Mouse (Mus musculus): ENCODE measurements around the gene Tent4a. TPM values are rescaled to one million over a fixed set of nuclear protein-coding genes. Genes with fewer than 3 reads are reported as not detected.

Gene Tent4a
- polyA plus RNA-seq, 1 experiment from 2014 or later, result 27.7 TPM

DNA sequence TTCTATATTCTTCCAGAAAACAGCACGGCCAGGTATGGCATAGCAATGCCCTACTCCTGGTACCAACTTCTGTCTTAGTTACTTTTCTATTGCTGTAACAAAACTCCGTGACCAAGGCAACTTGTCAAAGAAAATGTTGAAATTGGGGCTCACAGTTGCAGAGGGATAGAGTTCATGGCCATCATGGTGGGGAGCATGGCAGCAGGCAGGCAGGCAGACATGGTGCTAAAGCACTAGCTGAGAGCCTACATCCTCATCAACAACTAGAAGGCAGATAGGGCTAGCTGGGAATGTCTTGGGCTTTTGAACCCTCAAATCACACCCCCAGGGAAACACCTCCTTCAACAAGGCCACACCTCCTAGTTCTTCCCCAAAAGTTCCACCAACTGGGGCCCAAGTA lies 16.4 kb upstream of the Tent4a start:
- DNase-seq (ENCODE audit: low read depth, low spot score) (no peak), ATAC-seq (no peak)
- TF ChIP-seq CTCF (IDR thresholded peaks at IDR 0.05), result no peak
- ChIA-PET POLR2A (no interaction called here), CTCF (no interaction called here)
- in situ Hi-C loops (cut with MboI; ENCODE audit: low pct_unique_long_range_greater_than_20kb), result loop anchor here (5.0 kb wide), 2 partner anchors 61 to 106 kb away; partner anchors contain the start of gene Srd5a1
- no peaks in the 10 kb centered on the region for H3K27me3 ChIP-seq

DNA sequence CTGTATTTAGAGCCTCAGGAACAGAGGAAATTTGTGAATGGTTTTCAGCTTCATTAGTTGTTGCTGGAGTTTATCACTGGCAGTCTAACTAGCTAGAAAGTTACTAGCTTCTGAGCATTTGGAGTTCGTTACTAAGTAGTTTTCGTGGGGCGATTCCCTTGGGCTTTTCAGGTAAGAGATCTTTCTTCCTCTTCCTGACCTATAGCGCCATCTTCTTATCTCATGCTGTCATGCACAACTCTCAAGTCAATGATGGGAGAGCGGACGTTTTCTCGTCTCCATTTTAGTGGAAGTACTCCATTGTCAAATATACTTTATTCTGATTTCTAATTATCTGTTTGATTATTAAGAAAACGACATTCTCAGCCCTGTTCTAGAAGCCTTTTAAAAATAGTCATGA lies 15.6 kb upstream of the Tent4a start:
- ATAC-seq, result no peak

DNA sequence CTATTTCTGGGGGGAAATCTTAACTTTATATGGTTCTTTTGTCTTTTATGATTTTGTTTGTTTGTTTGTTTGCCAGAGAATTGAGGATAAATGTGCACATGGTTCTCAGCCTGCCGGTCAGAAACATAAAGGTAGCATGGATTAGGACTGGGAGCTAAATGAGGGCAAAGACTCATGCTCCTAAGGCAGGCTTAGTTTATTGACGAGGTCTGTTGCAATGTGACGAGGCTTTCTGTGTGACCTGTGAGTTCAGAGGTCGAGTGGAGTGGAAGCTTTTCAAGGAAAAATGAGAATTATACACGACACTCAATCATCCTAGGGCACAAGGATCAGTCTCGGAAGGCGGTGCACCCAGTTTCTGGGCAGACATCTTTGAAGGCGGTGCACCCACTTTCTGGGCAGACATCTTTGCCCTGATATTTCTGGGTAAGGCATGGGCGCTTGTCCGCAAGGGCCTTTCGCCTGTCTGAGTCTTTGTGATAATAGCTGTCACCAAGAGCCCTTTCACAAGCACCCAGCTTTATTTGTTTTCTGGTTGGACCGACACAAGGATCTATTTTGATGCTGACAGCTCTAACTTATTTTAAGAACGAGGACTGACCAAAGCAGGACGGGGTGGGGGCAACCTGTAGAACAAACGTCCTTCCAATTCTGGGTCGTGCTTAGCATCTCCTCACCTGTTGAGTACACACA lies 13.2 kb upstream of the Tent4a start:
- H3K27me3 ChIP-seq, result no peaks in the 10 kb centered on the region
- no peak for TF ChIP-seq CTCF (IDR thresholded peaks at IDR 0.05)
- no peak for DNase-seq (ENCODE audit: low read depth, low spot score)
- CTCF ChIA-PET, result interaction anchor here (1.4 to 1.5 kb wide), 2 partner anchors 13 to 143 kb away, joined by 3 to 4 read pairs; no protein-coding TSS in a partner anchor
- POLR2A ChIA-PET, result interaction anchor here (1.3 kb wide), 1 partner anchor 38 kb away, joined by 5 read pairs; no protein-coding TSS in a partner anchor
- ATAC-seq, result no peak
- in situ Hi-C loops (cut with MboI; ENCODE audit: low pct_unique_long_range_greater_than_20kb), result loop anchor here (25.0 kb wide), 1 partner anchor 1040 kb away; no protein-coding TSS in a partner anchor

More for the DNA sequence above, 15.6 kb upstream of the Tent4a start:
- POLR2A ChIA-PET, result no interaction called here
- no peak for DNase-seq (ENCODE audit: low read depth, low spot score)
- no peaks in the 10 kb centered on the region for H3K27me3 ChIP-seq
- in situ Hi-C loops (cut with MboI; ENCODE audit: low pct_unique_long_range_greater_than_20kb), result loop anchor here (5.0 to 25.0 kb wide), 3 partner anchors 62 to 1037 kb away; partner anchors contain the start of gene Srd5a1
- CTCF ChIA-PET, result interaction anchor here (0.7 to 1.7 kb wide), 4 partner anchors 9 to 40 kb away, joined by 4 to 6 read pairs (median 4); no protein-coding TSS in a partner anchor
- TF ChIP-seq CTCF (IDR thresholded peaks at IDR 0.05), result peak; percentile 27

GRCm38 (mm10) chr13:69545019-69545418 lies 10.6 kb upstream of the Tent4a start:
- CTCF ChIA-PET, result interaction anchor here (0.9 to 1.9 kb wide), 4 partner anchors 8 to 110 kb away, joined by 3 to 11 read pairs (median 4); no protein-coding TSS in a partner anchor
- POLR2A ChIA-PET, result no interaction called here
- no peaks in the 10 kb centered on the region for H3K27me3 ChIP-seq
- no peak for ATAC-seq
- in situ Hi-C loops (cut with MboI; ENCODE audit: low pct_unique_long_range_greater_than_20kb), result loop anchor here (25.0 kb wide), 1 partner anchor 1042 kb away; no protein-coding TSS in a partner anchor
- no peak for TF ChIP-seq CTCF (IDR thresholded peaks at IDR 0.05)
- DNase-seq (ENCODE audit: low read depth, low spot score), result no peak

GRCm38 (mm10) chr13:69543595-69543994 lies 9.2 kb upstream of the Tent4a start:
- ChIA-PET CTCF (interaction anchor here (1.9 kb wide), 1 partner anchor 34 kb away, joined by 11 read pairs; no protein-coding TSS in a partner anchor), POLR2A (no interaction called here)
- DNase-seq (ENCODE audit: low read depth, low spot score) (no peak), ATAC-seq (no peak)
- TF ChIP-seq CTCF (IDR thresholded peaks at IDR 0.05), result no peak
- H3K27me3 ChIP-seq, result no peaks in the 10 kb centered on the region
- in situ Hi-C loops (cut with MboI; ENCODE audit: low pct_unique_long_range_greater_than_20kb), result loop anchor here (5.0 to 25.0 kb wide), 2 partner anchors 36 to 1044 kb away; no protein-coding TSS in a partner anchor

DNA sequence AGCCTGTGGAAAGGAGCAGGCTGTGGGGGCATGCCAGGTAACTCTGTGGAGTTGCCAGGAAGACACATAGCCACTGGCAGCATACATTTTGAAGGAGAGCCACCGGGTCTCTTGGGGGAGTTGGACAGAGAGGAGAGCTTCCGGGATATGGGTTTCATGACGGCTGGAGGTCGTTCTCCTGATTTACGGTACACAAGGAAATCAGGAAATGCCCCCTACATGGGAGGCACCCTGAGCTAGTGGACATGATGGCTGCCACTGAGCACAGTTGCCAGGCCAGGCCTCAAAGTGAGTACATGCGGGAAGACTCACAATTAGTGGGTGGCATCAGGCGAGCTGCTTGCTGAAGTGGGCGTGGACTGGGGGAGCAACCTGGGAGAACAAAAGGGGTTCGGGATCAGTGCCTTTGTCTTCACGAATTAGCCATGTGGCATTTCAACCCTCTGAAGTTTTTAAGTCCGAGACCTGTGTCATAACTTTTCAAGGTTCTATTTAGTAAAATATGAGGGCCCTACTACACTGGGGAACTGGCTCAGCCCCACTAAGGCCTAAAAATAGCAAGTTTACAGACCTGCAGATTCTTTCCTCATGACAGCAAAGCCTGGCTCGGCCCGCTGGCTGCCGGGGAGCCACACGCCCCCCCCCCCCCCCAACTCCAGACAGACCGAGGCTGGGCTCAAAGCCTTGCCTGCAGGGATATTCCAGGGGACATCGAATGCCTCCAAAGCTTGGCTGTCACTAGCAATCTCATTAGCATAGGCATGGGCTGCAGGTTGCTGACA lies 8.3 kb upstream of the Tent4a start:
- in situ Hi-C loops (cut with MboI; ENCODE audit: low pct_unique_long_range_greater_than_20kb), result loop anchor here (5.0 to 25.0 kb wide), 2 partner anchors 35 to 1045 kb away; no protein-coding TSS in a partner anchor
- CTCF ChIA-PET, result interaction anchor here (0.8 to 1.4 kb wide), 2 partner anchors 27 to 32 kb away, joined by 3 to 4 read pairs; no protein-coding TSS in a partner anchor
- DNase-seq (ENCODE audit: low read depth, low spot score) (no peak), ATAC-seq (no peak)
- POLR2A ChIA-PET, result no interaction called here
- no peaks in the 10 kb centered on the region for H3K27me3 ChIP-seq
- no peak for TF ChIP-seq CTCF (IDR thresholded peaks at IDR 0.05)

GRCm38 (mm10) chr13:69541776-69542175 lies 7.4 kb upstream of the Tent4a start:
- TF ChIP-seq CTCF (IDR thresholded peaks at IDR 0.05), result no peak
- POLR2A ChIA-PET, result interaction anchor here (0.6 to 0.7 kb wide), 4 partner anchors 20 to 91 kb away, joined by 3 to 4 read pairs (median 3); no protein-coding TSS in a partner anchor

DNA sequence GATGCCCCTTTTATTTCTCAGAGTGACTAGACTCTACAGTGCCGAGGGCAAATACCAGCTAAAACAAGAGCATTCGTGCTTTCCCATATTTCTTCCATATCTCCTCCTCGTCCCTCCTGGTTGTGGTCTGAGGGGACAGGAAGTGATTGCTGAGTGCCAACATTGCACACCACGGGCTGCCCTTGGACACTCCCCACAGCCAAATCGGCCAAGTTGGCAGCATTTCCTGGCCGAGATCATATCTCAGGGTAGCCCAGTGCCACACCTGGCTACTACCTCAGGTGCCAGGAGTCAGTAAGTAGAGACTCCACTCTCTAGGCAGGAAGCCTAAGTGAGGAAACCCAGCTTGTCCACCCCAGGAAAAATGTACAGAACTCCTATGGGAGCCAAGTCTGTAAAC lies 6.8 kb upstream of the Tent4a start:
- TF ChIP-seq CTCF (IDR thresholded peaks at IDR 0.05), result no peak
- DNase-seq (ENCODE audit: low read depth, low spot score) (no peak), ATAC-seq (no peak)
- CTCF ChIA-PET, result interaction anchor here (1.2 kb wide), 1 partner anchor 9 kb away, joined by 4 read pairs; no protein-coding TSS in a partner anchor
- in situ Hi-C loops (cut with MboI; ENCODE audit: low pct_unique_long_range_greater_than_20kb), result loop anchor here (5.0 to 25.0 kb wide), 2 partner anchors 34 to 1046 kb away; no protein-coding TSS in a partner anchor
- POLR2A ChIA-PET, result interaction anchor here (0.6 to 0.7 kb wide), 2 partner anchors 26 to 84 kb away, joined by 3 read pairs; no protein-coding TSS in a partner anchor
- no peaks in the 10 kb centered on the region for H3K27me3 ChIP-seq

More at GRCm38 (mm10) chr13:69541776-69542175, 7.4 kb upstream of the Tent4a start:
- no peak for DNase-seq (ENCODE audit: low read depth, low spot score)
- H3K27me3 ChIP-seq, result no peaks in the 10 kb centered on the region
- in situ Hi-C loops (cut with MboI; ENCODE audit: low pct_unique_long_range_greater_than_20kb), result loop anchor here (5.0 to 25.0 kb wide), 2 partner anchors 34 to 1046 kb away; no protein-coding TSS in a partner anchor
- ATAC-seq, result no peak
- CTCF ChIA-PET, result interaction anchor here (1.4 kb wide), 1 partner anchor 32 kb away, joined by 4 read pairs; no protein-coding TSS in a partner anchor

- no peak for ATAC-seq
- DNase-seq (ENCODE audit: low read depth, low spot score), result no peak
- ChIA-PET POLR2A (no interaction called here), CTCF (interaction anchor here (1.4 kb wide), 1 partner anchor 12 kb away, joined by 3 read pairs; no protein-coding TSS in a partner anchor)
- no peak for TF ChIP-seq CTCF (IDR thresholded peaks at IDR 0.05)
- in situ Hi-C loops (cut with MboI; ENCODE audit: low pct_unique_long_range_greater_than_20kb), result loop anchor here (25.0 kb wide), 1 partner anchor 1049 kb away; no protein-coding TSS in a partner anchor
- H3K27me3 ChIP-seq, result no peaks in the 10 kb centered on the region
Measured at GRCm38 (mm10) chr13:69538327-69538726, 3.9 kb upstream of the Tent4a start.

GRCm38 (mm10) chr13:69537366-69537765 lies 2.9 kb upstream of the Tent4a start:
- no peak for DNase-seq (ENCODE audit: low read depth, low spot score)
- no peaks in the 10 kb centered on the region for H3K27me3 ChIP-seq
- in situ Hi-C loops (cut with MboI; ENCODE audit: low pct_unique_long_range_greater_than_20kb), result loop anchor here (25.0 kb wide), 1 partner anchor 1050 kb away; no protein-coding TSS in a partner anchor
- no peak for TF ChIP-seq CTCF (IDR thresholded peaks at IDR 0.05)
- ChIA-PET CTCF (interaction anchor here (1.4 kb wide), 1 partner anchor 11 kb away, joined by 3 read pairs; no protein-coding TSS in a partner anchor), POLR2A (no interaction called here)
- no peak for ATAC-seq
